Mouse (Mus musculus): ENCODE results near the gene Cavin4. TPM values are rescaled to one million over a fixed set of nuclear protein-coding genes. Genes with fewer than 3 reads are reported as not detected.

Cavin4 gene
- total RNA-seq (2023), result not detected

GRCm38 (mm10) chr4:48663271-48663670 lies at the start of gene Cavin4:
TSS of gene Cavin4 (plus strand) at chr4:48663514.

Other genes with a start within 250 kb of the Cavin4 start
- 10 to 100 TPM; 69.5 to 84.0 TPM for gene Tex10, start 190.1 kb upstream of the Cavin4 start, total RNA-seq (2023)
- not detected for gene Msantd3, start 123.6 kb upstream of the Cavin4 start, total RNA-seq (2023)
- gene Tmeff1, start 78.3 kb upstream of the Cavin4 start, total RNA-seq (2023), result not detected

Data from T-cell, adult 66 days (primary cell).